Mouse (Mus musculus): ENCODE data around the gene Dgki.

Gene Dgki

GRCm38 (mm10) chr6:37064214-37064830 is 235.7 kb downstream of the Dgki start:
- no peak for DNase-seq (ENCODE audit: low spot score)

GRCm38 (mm10) chr6:37063266-37063665 is 236.7 kb downstream of the Dgki start:
- DNase-seq (ENCODE audit: low spot score) = no peak

DNA sequence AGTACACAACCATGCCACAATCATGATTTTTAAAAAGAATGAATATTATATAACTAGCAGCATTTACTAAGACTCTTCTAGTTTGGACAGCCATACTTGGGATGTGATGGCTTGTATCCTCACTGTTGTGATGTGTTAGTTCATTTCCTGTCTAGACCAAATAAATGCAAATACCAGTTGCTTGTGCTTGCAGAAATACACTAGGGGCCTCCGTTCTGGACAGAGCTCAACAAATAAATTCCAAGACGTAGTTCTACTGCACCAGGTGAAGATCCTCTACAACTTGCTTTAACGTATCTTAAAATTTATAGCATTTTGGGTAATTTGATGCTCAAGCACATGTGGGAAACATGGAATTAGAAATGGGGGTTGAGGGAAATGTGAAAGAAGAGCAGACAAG is 239.9 kb downstream of the Dgki start:
- no peak for DNase-seq (ENCODE audit: low spot score)

- no peak for DNase-seq (ENCODE audit: low spot score)
Observed at GRCm38 (mm10) chr6:37057957-37058356, 242.0 kb downstream of the Dgki start.

- DNase-seq (ENCODE audit: low spot score) = no peak
Observed at GRCm38 (mm10) chr6:37057536-37057935, 242.4 kb downstream of the Dgki start.

DNA sequence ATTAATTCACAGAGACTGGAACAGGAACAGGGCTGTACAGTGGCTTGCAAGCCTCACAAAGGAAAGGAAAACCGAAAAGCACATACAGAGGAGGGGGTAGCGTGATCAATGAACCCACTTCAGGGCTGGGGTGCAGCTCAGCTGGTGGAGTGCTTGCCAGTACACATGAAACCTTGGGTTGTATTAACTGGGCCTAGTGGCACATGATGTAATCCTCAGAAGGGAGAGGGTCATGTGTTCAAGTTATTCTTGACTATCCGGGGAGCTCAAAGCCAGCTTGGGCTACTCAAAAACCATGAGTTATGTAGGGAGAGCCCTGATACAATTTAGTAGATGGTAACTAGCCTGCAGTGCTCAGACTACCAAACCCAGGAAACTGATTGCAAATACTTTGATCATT is 244.3 kb downstream of the Dgki start:
- DNase-seq (ENCODE audit: low spot score) = no peak

DNA sequence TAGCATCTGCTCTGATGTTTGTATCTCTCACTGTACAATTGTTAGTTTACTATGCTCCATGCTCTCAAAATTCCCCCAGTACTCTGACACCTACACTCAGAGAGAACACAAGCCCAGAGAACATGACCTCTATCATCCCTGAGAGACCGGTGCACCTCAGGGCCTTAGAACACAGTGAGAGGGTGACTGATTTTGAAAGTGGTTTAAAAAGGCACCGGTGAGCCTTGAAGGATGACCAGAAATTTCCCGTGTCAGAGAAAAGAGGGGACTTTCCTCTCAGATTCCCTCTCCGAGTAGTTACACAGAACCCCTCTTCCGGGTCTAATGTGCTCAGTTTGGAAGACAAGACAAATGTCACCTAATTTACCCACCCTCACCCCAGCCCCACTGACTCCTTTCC is 244.9 kb downstream of the Dgki start:
- DNase-seq (ENCODE audit: low spot score) = no peak

DNA sequence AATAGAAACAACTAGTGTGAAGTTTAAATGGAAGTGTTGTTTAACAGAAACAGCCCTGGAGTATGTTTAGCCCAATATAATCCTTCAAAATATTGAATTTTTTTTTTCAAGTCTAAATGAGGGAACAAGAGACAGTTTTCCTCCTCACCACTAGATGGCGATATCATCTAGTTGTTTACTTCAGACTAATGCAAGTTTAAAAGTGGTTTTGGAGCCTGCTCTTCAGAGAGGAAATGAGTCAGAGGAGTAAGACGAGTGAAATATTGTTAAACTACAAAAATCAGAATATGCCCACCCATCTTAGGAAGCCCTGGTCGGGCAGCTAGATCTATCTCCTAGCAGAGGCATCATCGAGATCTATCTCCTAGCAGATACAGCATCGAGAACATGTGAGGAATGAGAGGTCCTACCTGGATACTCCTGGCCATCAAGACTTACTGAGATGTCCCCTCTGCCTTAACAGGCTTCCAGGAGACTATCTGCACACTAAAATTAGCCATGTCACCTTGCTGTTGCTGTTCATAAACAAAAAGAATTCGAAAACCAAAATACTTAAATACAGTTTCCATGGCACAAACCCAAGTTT is 245.5 kb downstream of the Dgki start:
- no peak for DNase-seq (ENCODE audit: low spot score)

GRCm38 (mm10) chr6:37053411-37053810 is 246.6 kb downstream of the Dgki start:
- DNase-seq (ENCODE audit: low spot score) = no peak

GRCm38 (mm10) chr6:37051652-37052051 is 248.3 kb downstream of the Dgki start:
- DNase-seq (ENCODE audit: low spot score) = no peak

DNA sequence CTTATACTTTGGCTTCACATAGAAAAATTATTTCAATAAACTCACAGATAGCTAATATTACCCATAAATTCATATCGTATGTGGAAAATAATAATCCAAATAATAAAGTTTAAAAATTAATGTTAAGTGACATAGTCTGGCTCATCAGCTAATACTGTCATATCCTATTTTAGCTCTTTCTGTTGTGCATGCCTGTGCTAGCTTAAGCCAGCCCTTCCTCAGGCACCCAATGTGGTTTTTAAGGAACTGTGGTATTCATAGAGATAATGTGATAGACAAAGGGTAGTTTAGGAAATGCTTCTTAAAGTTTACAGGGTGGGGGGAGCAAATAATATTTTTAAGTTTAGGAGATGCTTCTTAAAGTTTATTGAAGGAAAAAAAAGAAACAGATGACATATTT is 248.8 kb downstream of the Dgki start:
- no peak for DNase-seq (ENCODE audit: low spot score)

- DNase-seq (ENCODE audit: low spot score) = no peak
Observed at GRCm38 (mm10) chr6:37047611-37048129, 252.3 kb downstream of the Dgki start.

GRCm38 (mm10) chr6:37046152-37046788 is 253.7 kb downstream of the Dgki start:
- peak; percentile 31 for DNase-seq (ENCODE audit: low spot score)

DNA sequence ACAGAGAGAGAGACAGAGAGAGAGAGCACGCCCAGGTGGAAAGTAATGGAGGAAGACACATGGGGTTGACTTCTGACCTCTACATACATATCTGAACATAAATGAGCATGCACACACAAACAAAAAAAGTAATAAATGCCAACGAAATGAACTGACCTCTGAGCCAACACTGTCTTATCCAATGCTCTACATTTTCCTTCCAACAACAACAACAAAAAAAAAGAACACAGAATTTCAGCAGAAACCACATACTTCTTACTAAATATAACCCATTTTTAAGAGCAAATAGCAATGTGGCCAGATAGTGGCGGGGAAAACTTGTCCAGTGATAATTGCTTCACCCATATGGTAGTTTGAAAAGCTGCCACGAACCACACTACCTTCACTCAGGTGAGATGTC is 255.2 kb downstream of the Dgki start:
- no peak for DNase-seq (ENCODE audit: low spot score)

DNA sequence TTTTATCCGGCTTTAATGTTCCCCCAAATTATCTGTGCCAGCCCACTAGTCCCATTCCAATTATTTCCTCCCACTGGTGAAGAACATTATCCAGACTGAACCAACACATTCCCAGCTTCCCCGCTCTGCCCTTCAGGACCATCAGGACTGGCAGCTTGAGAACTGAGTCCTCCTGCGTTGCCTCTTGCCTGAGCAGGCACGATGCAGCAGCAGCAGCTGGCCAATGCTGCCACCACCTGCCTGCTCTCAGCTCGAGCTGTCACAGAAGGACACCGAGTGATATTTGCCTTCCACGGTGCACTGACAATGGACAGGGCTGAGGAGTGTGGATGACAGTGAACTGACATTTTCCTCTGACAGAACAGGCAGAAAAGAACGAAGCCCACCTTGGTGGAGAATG is 261.5 kb downstream of the Dgki start:
- no peak for DNase-seq (ENCODE audit: low spot score)

GRCm38 (mm10) chr6:37037115-37037908 is 262.7 kb downstream of the Dgki start:
- peak; percentile 51 for DNase-seq (ENCODE audit: low spot score)

- no peak for DNase-seq (ENCODE audit: low spot score)
Observed at GRCm38 (mm10) chr6:37035681-37036080, 264.3 kb downstream of the Dgki start.

DNA sequence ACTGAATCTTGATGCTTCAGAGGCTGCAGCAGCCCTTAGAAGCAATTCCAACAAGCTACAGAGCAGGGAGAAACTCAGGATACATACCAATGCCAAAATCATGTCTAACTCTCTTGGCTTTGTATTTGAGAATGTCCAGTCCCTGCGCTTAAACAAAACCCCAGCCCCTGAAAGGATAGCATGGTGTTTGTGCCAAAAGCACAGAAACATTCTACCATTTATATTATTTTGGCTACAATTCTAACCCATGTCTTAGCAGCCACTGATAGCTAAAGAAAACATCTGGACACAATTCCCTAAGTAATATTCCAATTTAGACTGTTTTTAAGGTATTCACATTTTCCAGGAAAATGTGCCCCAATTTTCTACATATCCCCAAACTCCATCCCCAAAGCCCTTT is 269.0 kb downstream of the Dgki start:
- no peak for DNase-seq (ENCODE audit: low spot score)

GRCm38 (mm10) chr6:37030402-37030801 is 269.6 kb downstream of the Dgki start:
- DNase-seq (ENCODE audit: low spot score) = no peak

DNA sequence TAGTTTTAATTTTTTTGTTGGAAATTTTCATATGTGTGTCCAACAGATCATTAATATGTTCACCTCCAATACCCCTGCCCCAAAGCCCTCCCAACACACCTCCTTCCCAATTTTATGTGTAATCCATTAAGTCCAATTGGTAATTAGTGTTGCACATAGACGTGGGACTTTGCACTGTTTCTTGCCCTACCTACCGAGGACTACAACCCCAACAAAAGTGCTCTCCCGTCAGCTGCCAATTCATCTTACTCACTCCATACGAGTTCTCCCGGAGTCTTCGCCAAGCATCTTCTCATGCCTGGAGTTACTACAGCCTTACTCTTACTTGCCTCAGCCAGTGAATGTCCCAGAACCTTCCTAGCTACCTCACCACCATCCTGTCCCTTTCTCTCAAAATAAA is 271.1 kb downstream of the Dgki start:
- DNase-seq (ENCODE audit: low spot score) = no peak

DNA sequence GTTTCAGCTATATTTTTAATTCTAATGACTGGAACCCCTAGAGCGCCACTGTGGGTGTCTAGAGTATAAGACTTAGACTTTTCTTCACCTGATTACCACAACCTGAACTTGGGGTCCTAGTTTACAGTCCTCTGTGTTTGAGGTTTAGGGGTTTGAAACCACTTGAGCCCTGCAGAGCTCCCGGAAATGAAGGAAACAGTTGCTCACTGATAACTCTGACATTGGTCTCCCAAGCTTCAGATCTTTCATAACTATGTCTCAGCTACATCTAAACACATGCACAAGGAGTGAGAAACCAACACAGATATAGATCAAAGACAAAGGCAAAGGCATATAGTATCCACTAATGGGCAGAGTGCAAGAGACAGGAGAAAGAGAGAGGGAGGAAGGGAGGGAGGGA is 271.7 kb downstream of the Dgki start:
- DNase-seq (ENCODE audit: low spot score) = no peak

- DNase-seq (ENCODE audit: low spot score) = no peak
Observed at GRCm38 (mm10) chr6:37026343-37027243, 273.4 kb downstream of the Dgki start.
